In genomic region chr4:10875407-10875806, GRCm38 (mm10) we compare ENCODE assay signal across 8 mouse cellular contexts. TPM values are rescaled to one million over a fixed set of nuclear protein-coding genes. Genes with fewer than 3 reads are reported as not detected.
A peak's percentile ranks its signal among the peaks of the same experiment; 100 is the strongest.
DNase-seq lines count a peak whose midpoint lies in the region; ATAC-seq lines count a peak whose summit lies in the region.

No protein-coding gene starts in this region.

- no peaks in the 10 kb centered on the region for H3K9me3 ChIP-seq in heart, embryonic 15.5 days (replicated peaks)
- no peaks in the 10 kb centered on the region for H3K9me3 ChIP-seq in midbrain, embryonic 11.5 days (ENCODE audit: control insufficient read depth, low read length)

- H3K27me3 ChIP-seq in heart, embryonic 15.5 days: no peaks in the 10 kb centered on the region
- H3K27me3 ChIP-seq in midbrain, embryonic 11.5 days (ENCODE audit: control insufficient read depth, insufficient read depth, low read length): no peaks in the 10 kb centered on the region

- H3K9ac ChIP-seq in heart, embryonic 15.5 days: peak overlapping the region; percentile 97
- peak overlapping the region; percentile 88 for H3K9ac ChIP-seq in midbrain, embryonic 11.5 days (ENCODE audit: low read length)

- peaks cover 17% of the 10 kb centered on the region for H3K4me1 ChIP-seq in heart, embryonic 15.5 days (replicated peaks)
- H3K4me1 ChIP-seq in midbrain, embryonic 11.5 days (ENCODE audit: control insufficient read depth, insufficient read depth, low read length): peaks cover 8% of the 10 kb centered on the region; the same call in 1 of the 2 replicates

- DNase-seq in cerebellum, adult 11-12 months: peak; percentile 19
- DNase-seq in cerebellum, postnatal 4 days (ENCODE audit: low spot score in 2 of 2): no peak
- DNase-seq in B cell, adult 2 months: peak; percentile 7 to 19
- peak; percentile 34 to 41 for DNase-seq in cerebellum, postnatal 10 days
- peak; percentile 22 for DNase-seq in large intestine, adult 2 months (ENCODE audit: low read depth, low spot score)
- DNase-seq in midbrain, embryonic 11.5 days (ENCODE audit: low spot score, missing footprints): peak; percentile 87
- DNase-seq in spleen, adult 12 weeks (ENCODE audit: low spot score): no peak

- H3K36me3 ChIP-seq in heart, embryonic 15.5 days: no peaks in the 10 kb centered on the region
- H3K36me3 ChIP-seq in midbrain, embryonic 11.5 days (ENCODE audit: control insufficient read depth, insufficient read depth, low read length): no peaks in the 10 kb centered on the region

- no peak for ATAC-seq in heart, embryonic 15.5 days (replicated peaks; ENCODE audit: insufficient number of reproducible peaks, insufficient read depth, low FRiP score, low read depth)
- ATAC-seq in midbrain, embryonic 11.5 days (ENCODE audit: low FRiP score): no peak

- peak overlapping the region; percentile 99 for H3K4me3 ChIP-seq in heart, embryonic 15.5 days
- peak overlapping the region; percentile 81 for H3K4me3 ChIP-seq in midbrain, embryonic 11.5 days (ENCODE audit: low read depth, low read length)

- peak overlapping the region; percentile 99 for H3K27ac ChIP-seq in heart, embryonic 15.5 days
- peak overlapping the region; percentile 96 for H3K27ac ChIP-seq in midbrain, embryonic 11.5 days (ENCODE audit: low read depth, low read length)

- peak overlapping the region; percentile 80 for H3K4me2 ChIP-seq in heart, embryonic 15.5 days
- peak overlapping the region; percentile 69 for H3K4me2 ChIP-seq in midbrain, embryonic 11.5 days

RNA-seq across cellular contexts. Expression of gene 2610301B20Rik, which starts 1.1 kb away (rescaled TPM):
- 20.0 and 24.6 TPM in 2 replicates for polyA plus RNA-seq in heart, embryonic 15.5 days (2015; fragmentation: Nextera tagmentation; extraction: Ambion mirVana)
- 2.5 and 2.8 TPM in 2 replicates for polyA plus RNA-seq in large intestine, adult 2 months (2012; rRNA removed)
- polyA plus RNA-seq in midbrain, embryonic 11.5 days (2014; fragmentation: Nextera tagmentation; extraction: Ambion mirVana): 63.8 and 66.2 TPM in 2 replicates

Comparison
In these comparisons a context has a peak if more than half of its experiments do, and no peak if none do; other contexts are left out.
1. DNase-seq: peak in cerebellum, adult 11-12 months (single experiment), B cell, adult 2 months (2 of 2), cerebellum, postnatal 10 days (2 of 2), large intestine, adult 2 months (single experiment) and midbrain, embryonic 11.5 days (single experiment); none in cerebellum, postnatal 4 days (0 of 2) and spleen, adult 12 weeks (single experiment).